Mouse (Mus musculus) right cerebral cortex, postnatal 4 days (tissue): ENCODE results near the gene Thbs4.
A peak's percentile ranks its signal among the peaks of the same experiment; 100 is the strongest.

Experiments used
- DNase-seq: peaks from one replicate; pipeline ENCODE4 v3.0.0-alpha.2; 2022

The Thbs4 gene

DNA sequence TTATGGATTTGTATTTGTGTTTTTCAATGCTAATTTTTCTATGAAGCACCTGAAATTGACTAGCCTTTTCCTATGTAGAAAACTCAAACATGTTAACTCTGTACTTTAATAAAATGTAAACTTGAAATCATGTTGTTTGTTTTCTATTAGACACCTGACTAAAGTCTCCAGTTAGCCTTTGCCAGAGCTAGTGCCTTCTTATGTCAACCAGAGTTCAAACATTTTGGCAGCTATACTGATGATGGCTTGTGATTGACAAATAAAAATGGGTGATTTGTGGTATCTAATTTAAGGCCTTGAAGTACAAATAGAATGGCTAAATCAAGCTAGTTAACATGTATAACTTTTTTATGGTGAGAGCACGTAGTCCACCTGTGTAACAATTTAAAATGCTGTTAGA lies 82.8 kb downstream of the Thbs4 start:
- DNase-seq: no peak

DNA sequence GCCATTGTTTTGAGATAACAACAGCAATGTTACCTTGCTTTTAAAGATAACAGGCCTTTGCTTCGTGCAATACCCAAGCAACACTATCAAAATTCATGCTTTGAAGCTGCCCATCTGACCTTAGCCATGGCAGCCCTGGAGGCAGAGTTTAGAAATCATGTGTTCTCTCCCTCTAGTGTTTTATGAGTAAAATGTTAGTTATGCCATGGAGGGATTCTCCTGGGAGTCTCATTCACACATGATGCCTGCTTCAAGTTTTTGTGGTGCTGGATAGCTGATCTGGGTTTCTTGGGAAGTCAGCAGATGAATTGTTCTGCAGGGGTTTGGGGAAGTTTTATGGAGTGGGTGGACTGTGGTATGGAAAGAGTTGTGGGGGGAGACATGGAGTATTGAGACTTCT lies 84.3 kb downstream of the Thbs4 start:
- DNase-seq: no peak

- no peak for DNase-seq
Observed at GRCm38 (mm10) chr13:92709535-92709934, 85.1 kb downstream of the Thbs4 start.

- DNase-seq: no peak
Observed at GRCm38 (mm10) chr13:92708466-92708865, 86.2 kb downstream of the Thbs4 start.

GRCm38 (mm10) chr13:92707941-92708340 lies 86.7 kb downstream of the Thbs4 start:
- DNase-seq: no peak

DNA sequence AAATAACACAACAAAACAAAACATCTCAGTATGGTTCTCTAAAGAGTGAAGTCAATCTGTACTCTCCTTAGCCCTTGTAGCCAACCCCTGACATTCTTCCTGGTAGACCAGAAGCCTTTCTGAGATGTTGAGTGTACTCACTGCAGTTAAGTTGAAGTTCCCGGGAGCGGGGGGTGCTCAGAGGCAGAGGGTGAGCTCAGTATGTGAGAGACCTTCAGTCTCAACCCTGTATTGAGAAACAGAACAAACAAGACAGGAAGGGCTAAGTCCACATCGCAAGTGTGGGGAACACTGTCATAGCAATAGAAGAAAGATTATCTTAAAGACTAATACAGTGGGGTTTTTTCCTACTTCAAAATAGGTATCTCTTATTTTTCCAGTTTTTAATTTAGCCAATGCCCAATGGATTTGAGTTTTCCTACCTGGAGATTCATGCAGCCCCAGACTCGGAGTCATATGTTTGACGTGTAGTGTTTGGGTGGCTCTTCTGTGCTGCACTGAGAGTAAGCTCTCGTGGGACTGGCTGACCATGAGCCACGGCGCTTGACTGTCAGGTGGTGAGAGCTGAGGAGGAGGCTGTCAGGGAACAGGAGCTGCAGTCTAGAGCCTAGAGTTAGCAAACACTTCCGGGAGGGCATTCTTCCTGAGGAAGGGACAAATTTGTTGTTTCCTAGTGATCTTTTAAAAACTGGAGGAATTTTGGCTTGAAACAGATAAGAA lies 88.1 kb downstream of the Thbs4 start:
- DNase-seq: no peak

DNA sequence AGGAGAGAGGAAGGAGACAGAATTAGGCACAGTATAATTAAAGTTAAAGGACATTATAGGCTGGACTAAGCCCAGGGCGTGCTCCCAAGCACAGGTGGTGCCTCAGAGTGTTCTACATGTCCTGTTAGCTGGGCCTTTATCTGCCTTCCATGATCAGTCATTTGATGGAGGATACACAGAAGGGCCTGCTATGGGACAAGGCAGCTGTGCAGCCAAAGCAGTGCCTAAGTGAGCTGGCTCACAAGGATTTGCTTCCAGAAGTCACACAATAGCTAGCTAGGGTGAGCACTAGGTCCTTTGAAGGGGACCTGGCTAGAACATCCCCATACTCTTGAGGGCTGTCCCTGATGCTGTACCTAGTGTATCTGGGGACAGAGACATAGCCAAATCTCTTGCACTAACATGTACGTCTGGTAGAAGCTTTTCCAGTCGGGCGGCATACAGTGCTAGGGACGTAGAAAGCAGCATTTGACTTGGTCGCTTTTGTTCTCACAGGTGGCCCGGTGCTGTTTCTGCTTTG lies 89.5 kb downstream of the Thbs4 start:
- no peak for DNase-seq

DNA sequence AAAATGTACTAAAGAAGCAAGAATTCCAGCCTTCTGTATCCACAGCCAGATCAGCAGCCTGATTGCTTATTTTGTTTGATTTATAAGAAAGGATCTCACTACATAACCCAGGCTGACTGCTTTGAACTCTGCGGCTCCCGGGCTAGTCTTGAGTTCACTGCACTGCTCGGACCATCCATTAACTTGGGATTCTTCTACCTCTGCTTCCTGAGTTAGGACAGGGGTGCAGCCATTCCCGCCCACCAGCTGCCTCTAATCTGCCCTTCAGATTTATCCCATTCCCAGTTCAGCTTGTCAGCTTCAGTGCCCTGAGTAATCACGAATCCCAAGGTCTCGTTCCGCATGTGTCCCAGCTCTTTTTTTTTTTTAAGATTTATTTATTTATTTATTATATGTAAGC lies 90.4 kb downstream of the Thbs4 start:
- DNase-seq: no peak

DNA sequence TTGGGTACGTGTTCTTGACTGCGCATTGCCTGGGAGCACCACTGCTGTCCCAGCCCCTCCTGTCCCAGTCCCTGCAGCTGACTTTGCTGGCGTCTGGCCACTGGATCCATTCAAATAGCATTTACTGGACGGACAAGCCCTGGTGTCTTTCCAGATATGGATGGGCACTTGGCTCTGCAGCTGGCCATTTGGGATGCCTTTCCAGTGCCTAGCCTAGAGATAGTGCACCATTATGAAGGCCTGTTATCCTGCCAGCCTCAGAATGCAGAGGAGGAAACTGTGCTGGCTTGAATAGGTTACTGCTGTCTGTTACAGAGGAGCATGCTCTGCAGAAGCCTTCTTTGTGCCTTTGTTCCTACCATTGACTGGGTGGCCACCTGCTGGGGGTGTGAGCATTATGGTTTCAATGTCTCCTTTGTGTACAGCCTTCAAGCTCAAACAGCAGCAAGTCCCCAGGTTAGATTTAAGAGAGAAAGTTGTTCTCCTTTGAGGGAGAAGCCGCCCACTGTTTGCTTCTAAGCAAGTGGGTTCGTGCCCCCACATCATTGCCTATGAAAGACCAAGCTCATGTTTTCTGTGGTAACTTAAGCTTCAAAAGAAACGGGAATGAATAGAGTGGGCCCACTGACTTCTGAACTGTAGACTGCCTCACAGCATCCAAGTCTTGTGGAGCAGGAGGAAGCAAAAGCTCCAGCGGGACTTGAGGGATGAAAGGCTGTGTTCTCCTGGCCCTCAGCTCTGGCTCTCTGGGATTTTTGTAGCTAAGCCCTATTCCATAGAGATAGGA lies 91.2 kb downstream of the Thbs4 start:
- DNase-seq: peak; percentile 59

DNA sequence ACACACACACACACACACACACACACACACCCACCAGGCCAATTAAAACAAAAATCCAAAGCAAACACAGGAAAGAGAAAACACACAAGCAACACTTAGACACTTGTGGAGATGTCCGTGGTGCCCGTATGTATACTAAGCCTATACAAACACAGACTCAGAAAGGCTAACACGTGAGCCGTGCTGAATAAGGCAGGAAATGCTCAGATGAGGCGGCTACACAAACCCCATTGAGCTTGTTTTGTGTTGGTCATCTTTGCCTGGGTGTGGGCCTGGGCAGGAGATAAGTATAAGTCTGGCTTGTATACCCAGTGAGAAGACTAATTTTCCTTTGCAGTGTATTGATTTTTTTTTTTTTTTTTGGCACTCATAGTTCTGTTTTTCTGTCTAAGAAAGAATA lies 92.6 kb downstream of the Thbs4 start:
- DNase-seq: no peak
